Mouse (Mus musculus) stomach, embryonic 15.5 days (tissue): ENCODE data around the gene Rab32. TPM values are rescaled to one million over a fixed set of nuclear protein-coding genes. Genes with fewer than 3 reads are reported as not detected.

Experiments used
- polyA plus RNA-seq: library from polyadenylated mRNA; unstranded; fragments of >200 nt; fragmentation: Nextera tagmentation; extraction: Ambion mirVana; gene quantifications from 2 replicates; pipeline ENCODE4 v1.2.1, GENCODE M21; 2015

Rab32 gene
- polyA plus RNA-seq, 1 experiment from 2014 or later: 26.4 TPM

Other genes starting within 250 kb of the Rab32 start
- 0.17 and 0.21 TPM in 2 replicates for gene Adgb, start 85.9 kb downstream of the Rab32 start, polyA plus RNA-seq
- gene Gm10944, start 123.1 kb upstream of the Rab32 start, polyA plus RNA-seq: not detected in 2 replicates